25 mouse cellular contexts compared by ENCODE assay signal in genomic region chr9:80563655-80564054, GRCm38 (mm10).
"Had no signal": no experiment of that assay in that cellular context is flagged by ENCODE, and none has a peak within 500 bp of the region (broad histone marks: within the 10 kb centered on the region; RNA-seq: fewer than 3 reads in every experiment).

No protein-coding gene starts in this region.

- H3K36me3 ChIP-seq: heart, embryonic 13.5 days; heart, embryonic 15.5 days; kidney, embryonic 15.5 days; limb, embryonic 13.5 days; limb, embryonic 15.5 days; liver, embryonic 12.5 days had no signal

- H3K27me3 ChIP-seq: heart, embryonic 13.5 days; heart, embryonic 15.5 days; kidney, embryonic 15.5 days; limb, embryonic 13.5 days; limb, embryonic 15.5 days; liver, embryonic 12.5 days had no signal

- H3K4me2 ChIP-seq: heart, embryonic 11.5 days; heart, embryonic 13.5 days; heart, embryonic 15.5 days; kidney, embryonic 15.5 days; limb, embryonic 13.5 days; limb, embryonic 15.5 days; liver, embryonic 12.5 days had no signal

- ATAC-seq: hindbrain, postnatal 0 days; intestine, embryonic 16.5 days; liver, embryonic 12.5 days had no signal

- H3K27ac ChIP-seq: heart, adult 2 months; heart, embryonic 13.5 days; heart, embryonic 15.5 days; hindbrain, postnatal 0 days; kidney, embryonic 15.5 days; kidney, postnatal 0 days; limb, embryonic 13.5 days; limb, embryonic 15.5 days; liver, embryonic 12.5 days; liver, embryonic 14.5 days had no signal

- H3K4me3 ChIP-seq: heart, adult 2 months; heart, embryonic 13.5 days; heart, embryonic 15.5 days; kidney, embryonic 15.5 days; limb, embryonic 13.5 days; limb, embryonic 15.5 days; liver, embryonic 12.5 days had no signal

- H3K9me3 ChIP-seq: heart, embryonic 13.5 days; heart, embryonic 15.5 days; kidney, embryonic 15.5 days; limb, embryonic 13.5 days; limb, embryonic 15.5 days; liver, embryonic 12.5 days had no signal

- H3K9ac ChIP-seq: heart, embryonic 13.5 days; heart, embryonic 15.5 days; kidney, embryonic 15.5 days; limb, embryonic 13.5 days; limb, embryonic 15.5 days; liver, embryonic 12.5 days; liver, embryonic 14.5 days had no signal

- DNase-seq: gastrocnemius, postnatal 14 days; gastrocnemius, postnatal 36 days; heart, adult 11 months; heart, adult 2 months; heart, postnatal 14 days; heart, postnatal 36 days; kidney, adult 11 months; kidney, adult 2 months; kidney, adult 9 months; kidney, postnatal 14 days; kidney, postnatal 36 days; layer of hippocampus, adult 9-11 months; layer of hippocampus, postnatal 36 days; left cerebral cortex, postnatal 4 days had no signal

- H3K4me1 ChIP-seq: heart, embryonic 13.5 days; heart, embryonic 15.5 days; kidney, embryonic 15.5 days; limb, embryonic 13.5 days; limb, embryonic 15.5 days; liver, embryonic 12.5 days had no signal
